Mouse (Mus musculus): ENCODE data around the gene Inhbc.

Inhbc gene

DNA sequence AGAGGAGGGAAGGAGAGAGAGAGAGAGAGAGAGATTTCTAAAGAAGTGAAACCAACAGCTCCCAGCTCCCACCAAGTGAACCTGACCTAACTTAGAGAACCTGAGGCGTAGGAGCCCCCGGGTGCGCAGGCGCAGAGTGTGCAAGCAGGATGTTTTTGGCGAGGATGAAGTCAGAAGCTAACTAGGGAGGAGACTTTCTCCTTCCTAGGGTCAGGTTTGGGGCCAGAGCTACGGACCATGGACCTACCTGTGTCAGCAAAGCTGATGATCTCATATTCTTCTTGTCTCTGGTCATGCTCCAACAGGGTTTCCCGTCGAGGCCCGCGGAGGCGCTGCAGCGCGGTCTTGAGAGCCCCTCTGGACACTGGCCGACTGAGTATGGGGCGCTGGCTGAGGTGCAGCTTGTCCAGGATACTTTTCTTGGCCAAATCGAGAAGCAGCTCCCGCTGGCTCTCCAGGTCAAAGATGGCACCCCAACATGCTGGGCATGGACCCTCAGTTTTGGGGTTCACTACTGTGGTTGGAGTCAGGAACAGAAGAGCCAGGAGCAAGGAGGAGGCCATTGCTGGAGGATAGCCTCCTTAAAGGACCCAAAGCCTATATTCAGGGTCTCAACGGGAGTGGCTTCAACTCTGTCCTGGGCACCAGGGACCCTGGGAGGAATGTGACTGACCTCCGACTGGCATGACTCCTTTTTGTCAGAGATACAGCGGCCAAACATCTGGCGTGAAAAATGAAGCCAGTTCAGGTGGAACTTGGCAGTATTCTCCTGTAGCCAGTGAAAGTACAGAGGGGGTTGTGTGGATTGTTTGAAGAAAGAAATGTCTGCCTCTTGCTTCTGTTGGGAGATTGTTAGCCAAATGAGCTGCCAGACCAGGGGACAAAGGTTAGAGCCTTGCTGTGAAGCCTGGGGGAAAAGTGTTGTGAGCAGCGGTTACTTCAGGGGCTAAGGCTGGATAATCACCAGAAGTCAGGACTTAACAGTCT is at the start of gene Inhbc:
Gene Inhbc (minus strand): TSS at position 598 of the 987 bp plus-strand sequence.
- DNase-seq (ENCODE audit: low read depth, low spot score): no peak

DNA sequence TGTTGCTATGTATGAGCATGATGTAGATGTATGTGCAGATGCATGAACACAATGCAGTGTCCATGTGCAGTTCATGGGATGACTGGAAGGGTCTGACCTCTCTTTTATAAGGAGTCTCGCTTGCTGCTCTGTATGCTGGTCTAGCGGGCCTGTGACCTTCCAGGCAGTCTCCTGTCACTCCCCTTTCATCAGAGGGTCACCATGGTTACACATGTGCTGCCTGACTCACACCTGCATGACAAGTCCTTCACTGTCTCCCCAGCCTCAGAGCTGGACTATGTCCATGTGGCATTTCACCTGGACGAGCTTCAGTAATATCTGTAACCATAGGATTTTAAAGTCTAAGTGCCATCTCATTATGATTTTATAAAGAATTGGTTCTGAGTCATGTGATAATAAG is 43.9 kb upstream of the Inhbc start:
- DNase-seq (ENCODE audit: low read depth, low spot score): no peak

DNA sequence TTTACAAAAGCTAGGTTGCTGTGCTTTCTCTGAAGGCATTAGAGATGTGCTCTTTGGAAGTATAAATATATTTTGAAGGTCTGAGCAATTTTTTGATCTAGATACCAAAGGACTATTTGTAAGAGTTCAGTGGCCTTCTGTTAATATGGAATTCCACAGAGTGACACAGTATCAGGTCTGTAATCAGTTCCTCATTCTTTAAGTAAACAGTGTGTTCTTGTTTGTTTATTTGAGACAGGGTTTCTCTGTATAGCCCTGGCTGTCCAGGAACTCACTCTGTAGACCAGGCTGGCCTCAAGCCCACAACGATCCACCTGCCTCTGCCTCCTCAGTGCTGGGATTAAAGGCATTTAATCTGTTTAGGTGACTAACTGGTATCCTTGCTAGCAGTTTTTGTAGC is 43.4 kb upstream of the Inhbc start:
- no peak for DNase-seq (ENCODE audit: low read depth, low spot score)

DNA sequence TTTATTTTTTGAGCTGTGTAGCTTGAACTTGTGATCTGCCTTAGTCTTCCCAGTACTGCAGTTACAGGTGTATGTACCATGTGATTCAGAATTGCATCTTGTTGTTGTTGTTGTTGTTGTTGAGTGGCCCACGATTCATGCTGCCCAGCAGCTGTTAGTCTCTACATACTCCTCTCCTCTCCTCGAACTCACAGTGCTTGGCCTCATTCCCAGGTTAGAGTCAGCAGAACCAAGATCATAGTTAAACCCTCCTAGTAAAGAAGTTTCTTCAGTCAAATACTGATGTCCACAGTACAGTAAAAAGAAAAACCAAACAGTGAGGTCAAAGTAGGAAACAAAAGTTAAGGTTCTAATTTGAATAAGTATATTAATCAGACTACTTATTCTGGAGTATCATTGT is 42.5 kb upstream of the Inhbc start:
- DNase-seq (ENCODE audit: low read depth, low spot score): no peak

DNA sequence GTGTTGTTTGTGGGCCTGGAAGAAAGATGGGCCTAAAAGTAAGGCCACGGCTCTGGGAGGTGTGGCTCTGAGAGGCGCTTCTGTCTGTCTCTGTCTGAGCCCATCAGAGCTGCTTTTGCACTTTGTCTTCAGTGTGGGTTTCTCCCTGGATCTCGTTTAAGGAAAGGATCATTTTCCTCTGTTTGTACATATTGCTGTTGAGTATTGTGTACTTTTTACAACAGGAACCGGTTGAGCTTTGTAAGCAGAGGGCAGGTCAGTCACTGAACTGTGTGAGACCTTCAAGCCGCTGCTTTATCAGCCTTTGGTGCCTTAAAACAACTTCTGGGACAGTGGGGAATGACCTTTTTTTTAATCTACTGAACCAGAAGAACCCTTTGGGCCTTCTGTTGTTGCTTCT is 41.9 kb upstream of the Inhbc start:
- DNase-seq (ENCODE audit: low read depth, low spot score): no peak

DNA sequence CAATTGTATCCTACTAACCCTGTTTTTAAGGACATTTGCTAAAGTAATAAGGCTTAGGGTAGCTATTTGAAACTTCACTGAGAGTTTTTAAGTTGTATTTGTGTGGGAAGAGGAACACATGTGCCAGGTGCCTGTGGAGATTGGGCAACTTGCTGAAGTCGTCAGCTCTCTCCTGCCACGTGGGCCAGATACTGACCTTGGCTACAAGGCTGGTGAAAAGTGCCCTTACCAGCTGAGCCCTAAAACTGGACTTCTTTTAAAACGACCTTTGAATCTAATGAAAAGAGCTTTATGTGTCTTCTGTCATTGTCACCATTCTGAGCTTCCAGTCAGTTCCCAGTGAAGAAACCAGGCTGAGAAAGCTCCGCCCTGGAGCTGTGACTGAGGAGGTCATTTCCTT is 37.2 kb upstream of the Inhbc start:
- no peak for DNase-seq (ENCODE audit: low read depth, low spot score)

DNA sequence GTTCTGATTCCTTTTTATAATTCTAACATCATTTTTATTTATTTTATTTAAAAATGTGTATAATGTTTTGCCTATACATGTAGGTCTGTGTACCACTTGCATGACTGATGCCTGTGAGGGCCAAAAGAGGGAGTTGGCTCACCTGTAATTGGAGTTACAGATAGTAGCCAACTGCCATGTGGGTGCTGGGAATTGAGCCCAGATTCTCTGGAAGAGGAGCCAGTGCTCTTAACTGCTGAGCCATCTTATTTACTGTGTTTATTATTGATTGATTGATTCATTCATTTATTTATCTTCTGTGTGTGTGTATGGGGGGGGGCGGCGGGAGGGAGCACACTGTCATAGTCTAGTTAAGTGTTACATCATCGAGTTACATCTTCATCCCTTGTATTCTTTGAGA is 34.5 kb upstream of the Inhbc start:
- no peak for DNase-seq (ENCODE audit: low read depth, low spot score)

DNA sequence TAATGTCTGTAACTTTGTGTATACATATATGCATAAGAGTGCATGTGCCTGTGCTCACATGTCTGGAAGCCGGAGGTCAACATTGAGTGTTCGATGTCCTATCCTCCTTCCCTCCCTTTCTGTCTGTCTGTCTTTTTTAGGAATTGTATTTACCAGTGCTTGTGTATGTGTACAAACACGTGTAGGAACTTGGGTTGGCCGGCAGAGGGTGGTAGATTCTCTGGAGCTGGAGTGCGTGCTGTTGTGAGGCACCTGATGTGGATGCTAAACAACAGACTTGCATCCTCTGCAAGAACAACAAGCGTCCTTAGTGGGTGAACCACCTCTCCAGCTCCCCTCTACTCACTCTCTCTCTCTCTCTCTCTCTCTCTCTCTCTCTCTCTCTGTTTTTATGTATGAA is 21.5 kb upstream of the Inhbc start:
- no peak for DNase-seq (ENCODE audit: low read depth, low spot score)

DNA sequence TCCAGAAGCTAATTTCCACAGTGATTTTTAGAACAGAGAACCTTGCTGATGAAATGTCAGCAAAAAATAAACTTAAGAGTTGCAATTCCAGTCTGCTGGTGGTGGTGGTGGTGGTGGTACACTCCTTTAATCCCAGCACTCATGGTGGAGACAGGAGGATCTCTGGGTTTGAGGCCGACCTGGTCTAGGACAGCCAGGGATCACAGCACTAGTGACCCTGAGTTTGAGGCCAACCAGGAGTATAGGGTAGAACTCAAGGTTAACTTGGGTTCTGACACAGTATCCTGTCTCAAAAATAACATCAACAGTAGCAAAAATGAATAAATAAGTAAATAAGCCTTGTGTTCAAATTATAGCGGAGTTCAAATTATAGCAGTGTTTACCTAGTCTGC is 11.5 kb upstream of the Inhbc start:
- no peak for DNase-seq (ENCODE audit: low read depth, low spot score)

DNA sequence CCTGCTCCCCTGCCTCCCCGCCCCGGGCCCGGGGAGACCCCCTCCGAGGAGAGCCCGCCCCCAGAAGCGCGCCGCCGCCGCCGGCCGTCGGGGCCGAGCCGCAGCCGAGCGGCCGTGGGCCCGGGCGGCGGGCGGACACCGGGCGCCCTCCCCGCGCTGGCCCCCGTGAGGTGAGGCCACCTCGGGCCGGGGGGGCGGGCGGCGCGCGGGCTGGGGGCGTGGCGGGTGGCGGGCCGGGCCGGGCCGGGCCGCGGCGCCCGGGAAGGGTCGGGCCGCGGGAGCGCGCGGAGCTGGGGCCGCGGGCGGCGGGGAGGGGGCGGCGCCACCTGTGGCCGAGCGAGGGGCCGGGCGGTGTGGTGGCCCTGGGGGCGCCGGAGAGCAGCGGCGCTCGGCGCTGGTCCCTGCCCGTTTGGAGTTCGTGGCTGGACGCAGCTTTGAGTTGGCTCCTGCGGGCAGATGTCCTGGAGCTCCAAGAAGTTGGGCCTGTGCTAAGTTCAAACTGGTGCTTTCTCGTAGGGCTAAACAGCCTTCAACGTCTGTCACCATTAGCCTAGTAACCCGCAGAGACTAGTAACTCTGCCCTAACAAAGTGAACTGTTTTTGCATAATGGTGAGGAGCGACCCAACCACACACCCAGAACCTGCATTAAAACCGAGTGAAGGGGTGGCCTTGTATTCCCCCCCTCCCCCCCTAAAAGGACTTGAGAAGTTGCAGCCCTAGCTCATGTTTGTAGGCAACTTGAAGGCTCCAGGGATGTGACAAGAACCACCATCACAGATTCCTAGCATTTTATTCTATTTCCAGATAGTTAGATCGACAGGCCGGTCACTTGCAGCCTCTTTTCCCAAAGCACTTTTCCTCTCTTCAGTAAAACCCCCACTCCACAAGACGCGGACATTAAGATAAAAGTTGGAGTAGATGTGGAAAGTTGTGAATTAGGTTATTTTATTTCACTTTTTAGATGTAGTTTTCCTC is 10.8 kb upstream of the Inhbc start:
- DNase-seq (ENCODE audit: low read depth, low spot score): peak; percentile 56

DNA sequence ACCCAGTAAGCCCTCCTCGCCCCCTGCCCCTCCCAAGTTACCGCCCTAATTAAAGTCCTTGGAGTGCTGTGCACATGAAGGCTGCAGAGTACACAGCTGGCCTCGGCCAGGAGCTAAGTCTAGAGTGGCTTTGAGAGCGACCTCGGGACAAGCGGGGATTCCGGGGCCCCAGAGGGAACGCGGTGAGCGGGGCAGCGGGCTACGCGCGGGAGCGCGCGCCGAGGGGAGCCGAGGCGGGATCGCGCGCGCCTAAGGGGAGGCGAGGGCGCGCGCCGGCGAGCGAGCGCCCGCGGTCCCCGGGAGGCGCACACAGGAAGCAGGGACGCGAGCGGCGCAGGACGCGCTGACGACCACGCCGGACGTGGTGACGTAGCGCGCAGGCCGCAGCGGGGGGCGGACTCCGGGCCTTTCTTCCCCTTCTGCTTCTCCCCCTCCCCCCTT is 10.0 kb upstream of the Inhbc start, which contains the start of gene R3hdm2:
Gene R3hdm2 (plus strand): TSS at position 77 of the 441 bp plus-strand sequence.
- peak; percentile 94 for DNase-seq (ENCODE audit: low read depth, low spot score)

DNA sequence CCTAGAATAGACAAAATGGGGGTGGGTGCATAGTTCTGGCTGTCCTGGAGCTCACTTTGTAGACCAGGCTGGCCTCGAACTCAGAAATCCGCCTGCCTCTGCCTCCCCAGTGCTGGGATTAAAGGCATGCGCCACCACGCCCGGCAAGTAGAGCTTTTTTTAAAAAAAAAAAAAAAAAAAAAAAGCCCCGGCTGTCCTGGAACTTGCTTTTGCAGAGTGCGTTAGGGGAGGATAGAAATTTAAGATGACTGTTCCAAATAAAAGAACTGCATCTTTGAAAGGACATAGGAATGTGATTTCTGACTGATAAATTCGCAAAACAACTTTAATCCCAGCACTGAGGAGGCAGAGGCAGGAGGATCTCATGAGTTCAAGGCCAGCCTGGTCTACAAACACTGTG is 9.4 kb upstream of the Inhbc start:
- DNase-seq (ENCODE audit: low read depth, low spot score): no peak

DNA sequence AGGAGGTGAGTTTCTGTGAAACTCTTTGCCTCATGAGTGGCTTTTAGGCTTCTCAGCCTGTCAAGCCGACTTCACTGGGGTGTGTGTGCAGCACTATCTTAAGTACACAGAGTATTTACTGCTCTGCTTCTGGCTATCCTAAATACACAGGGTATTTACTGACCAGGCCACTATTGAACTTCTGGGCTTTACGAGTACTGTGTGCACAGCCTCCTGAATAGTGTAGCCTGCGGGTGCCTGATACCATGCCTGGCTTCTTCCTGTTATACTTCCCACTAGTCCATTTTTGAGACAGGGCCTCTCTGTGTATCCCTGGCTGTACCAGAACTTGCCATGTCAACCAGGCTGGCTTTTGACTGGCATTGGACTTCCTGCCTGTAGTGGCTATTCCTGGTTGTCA is 7.5 kb upstream of the Inhbc start:
- DNase-seq (ENCODE audit: low read depth, low spot score): no peak

DNA sequence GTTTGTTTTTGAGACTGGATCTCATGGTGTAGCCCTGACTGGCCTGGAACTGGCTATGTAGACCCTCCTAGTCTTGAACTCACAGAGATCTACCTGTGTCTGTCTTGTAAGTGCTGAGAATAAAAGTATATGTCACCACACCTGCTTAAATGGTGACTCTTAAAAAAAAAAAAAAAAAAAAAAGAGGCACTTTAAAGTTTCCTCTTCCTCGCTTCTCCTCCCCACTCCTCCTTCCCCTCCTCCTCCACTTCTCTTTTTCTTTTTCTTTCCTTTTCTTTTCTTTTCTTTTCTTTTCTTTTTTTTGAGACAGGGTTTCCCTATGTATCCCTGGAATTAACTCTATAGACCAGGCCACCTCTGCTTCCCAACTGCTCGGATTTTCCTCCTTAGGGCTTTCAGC is 792 bp upstream of the Inhbc start:
- DNase-seq (ENCODE audit: low read depth, low spot score): no peak

DNA sequence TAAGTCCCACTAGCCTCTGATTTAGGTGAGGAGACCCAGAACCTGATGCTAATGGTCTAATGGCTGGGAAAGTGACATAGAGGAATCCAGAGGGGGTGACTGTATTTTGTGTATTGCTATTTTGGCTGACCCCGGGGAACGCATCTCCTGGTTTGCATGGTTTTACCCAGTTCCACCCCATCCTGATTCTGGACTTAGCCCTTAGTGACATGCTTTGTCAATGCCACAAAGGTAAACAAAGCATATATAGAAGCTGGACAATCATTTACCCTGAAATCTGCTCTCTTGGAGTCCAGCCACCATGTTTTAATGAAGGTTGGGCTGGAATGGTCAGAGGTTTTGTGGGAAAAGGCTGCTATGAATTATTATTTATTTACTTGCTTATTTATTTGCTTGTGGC is 2.0 kb downstream of the Inhbc start:
- no peak for DNase-seq (ENCODE audit: low read depth, low spot score)

DNA sequence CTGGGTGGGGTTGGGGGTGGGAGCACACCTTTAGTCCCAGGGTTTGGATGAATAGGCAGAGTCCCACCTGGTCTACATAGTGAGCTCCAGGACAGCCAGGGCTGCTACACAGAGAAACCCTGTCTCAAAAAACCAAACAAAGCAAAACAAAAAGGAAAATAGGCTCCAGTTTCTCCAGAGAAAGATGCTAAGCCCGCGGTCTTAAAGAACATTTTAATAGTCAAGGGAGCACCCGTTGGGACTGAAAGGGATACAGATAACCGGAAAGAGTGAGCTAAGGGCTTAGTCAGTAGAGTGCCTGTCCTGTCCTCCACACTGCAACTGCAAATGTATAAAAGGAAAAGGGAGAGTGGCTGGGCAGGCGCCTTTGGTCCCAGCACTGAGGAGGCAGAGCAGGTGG is 3.1 kb downstream of the Inhbc start:
- no peak for DNase-seq (ENCODE audit: low read depth, low spot score)

DNA sequence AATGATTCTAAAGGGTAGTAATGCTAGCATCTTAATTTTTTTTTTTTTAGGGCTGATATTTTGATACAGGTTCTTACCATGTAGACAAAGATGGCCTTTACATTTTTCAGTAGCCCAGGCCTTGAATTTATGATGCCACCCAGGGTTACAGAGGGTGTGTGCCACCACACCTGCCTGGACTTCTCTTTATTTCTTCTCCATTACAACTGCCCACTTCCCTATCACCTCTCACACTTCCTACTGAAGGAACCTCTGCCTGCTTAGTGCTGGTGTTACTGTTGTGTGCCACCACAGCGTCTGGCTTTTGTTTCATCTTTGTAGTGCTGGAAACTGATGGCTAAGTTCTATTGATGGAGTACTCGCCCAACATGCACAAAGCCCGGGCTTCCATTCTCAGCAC is 9.5 kb downstream of the Inhbc start:
- no peak for DNase-seq (ENCODE audit: low read depth, low spot score)

DNA sequence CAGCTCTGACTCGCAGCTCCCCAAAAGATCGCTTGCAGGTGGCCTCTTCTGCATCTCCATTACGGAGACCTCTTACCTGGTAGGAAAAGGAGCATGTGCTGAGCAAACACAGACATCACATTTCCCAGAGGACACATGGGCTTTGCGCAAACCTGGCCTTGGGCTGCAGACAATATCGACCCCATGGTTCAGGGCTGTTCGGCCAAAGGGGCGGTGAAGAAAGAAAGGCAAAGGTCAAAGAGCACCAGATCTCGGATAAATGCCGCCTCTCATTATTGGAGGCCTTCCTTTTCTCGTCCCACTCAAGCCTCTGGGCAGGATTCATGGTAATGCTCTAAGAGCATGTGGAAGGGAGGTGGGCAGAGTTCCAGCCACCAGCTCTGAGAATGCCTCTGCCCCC is 14.9 kb downstream of the Inhbc start:
- DNase-seq (ENCODE audit: low read depth, low spot score): no peak

DNA sequence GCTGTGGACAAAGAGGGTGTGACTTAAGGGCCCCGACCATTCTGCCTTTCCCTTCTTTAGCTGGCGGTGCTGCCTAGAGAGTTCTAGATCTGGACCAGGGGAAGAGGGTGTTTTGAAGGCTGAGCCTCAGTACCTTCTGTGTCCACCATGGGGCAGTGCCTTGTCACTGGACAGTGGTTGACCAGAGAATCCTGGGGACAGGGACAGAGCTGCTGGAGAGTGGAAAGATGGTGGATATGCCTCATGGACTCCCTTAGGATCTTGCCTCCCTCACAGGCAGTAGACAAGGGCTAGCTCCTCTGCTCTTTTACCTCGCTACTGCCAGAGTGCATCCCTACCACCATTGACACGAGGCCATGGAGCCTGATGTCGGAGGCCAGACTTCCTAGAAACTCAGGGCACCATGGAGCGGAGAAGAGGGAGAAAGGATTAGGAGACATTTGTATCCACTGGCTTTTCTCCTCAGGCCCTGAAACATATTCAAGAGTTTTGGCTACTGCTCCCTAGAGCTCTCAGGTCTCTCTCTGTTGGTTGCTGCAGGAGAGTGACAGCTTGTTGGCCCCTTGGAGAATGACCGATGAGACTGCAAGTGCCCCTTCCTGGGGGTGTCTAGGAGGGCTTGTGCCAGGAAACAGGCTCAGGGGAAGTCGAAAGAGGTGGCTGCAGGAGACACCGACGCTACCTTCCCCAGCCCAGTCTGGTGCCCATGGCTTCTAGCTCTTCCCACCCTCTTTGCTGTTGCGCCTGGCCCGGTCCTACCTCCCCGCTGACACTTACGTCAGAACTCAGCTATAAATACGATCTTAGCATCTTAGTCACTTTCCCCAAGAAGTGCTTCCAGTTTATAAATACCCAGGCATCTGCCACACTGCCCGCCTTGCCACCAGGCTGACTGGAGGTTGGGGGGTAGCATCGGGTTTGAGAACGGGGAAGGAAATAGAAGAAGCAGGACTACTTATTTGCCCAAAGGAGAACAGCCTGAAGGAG is 16.0 kb downstream of the Inhbc start, which contains the start of gene Inhbe:
Gene Inhbe (minus strand): TSS at position 503 of the 987 bp plus-strand sequence.
- no peak for DNase-seq (ENCODE audit: low read depth, low spot score)

DNA sequence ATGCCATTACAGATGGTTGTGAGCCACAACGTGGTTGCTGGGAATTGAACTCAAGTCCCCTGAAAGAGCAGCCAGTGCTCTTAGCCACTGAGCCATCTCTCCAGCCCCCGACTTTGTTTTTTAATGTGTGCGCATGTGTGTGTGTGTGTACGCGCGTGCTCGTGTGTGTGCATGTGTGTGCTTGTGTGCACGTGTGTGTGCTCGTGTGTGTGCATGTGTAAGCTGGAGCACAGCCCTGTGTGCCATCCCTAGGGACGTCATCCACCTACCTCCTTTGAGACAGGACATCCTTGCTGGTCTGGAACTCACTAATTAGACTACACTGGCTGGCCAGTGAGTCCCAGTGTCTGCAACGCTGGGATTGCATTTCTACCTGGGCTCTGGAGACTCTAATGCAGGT is 17.5 kb downstream of the Inhbc start:
- DNase-seq (ENCODE audit: low read depth, low spot score): no peak

DNA sequence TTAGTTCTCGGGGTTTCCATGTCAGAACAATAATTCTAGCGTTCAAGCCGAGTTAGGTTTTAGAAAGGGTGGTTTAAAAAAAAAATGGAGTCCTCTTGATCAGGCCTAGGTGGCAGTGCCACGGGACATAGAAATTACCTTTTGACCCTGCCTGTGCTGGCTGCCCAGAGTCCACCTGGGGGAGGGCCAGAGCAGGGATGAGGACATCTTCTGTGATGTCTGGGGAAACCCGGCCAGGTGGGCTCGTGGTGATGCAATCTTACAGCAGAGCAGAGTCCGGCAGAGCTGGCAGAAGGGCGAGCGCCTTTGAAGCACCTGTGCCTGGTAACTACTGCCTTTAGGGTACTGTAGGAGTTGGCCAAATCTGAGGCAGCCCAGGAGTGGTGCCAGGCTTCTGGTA is 18.0 kb downstream of the Inhbc start:
- DNase-seq (ENCODE audit: low read depth, low spot score): no peak

All from embryo, embryonic 11.5 days (tissue).